Mouse (Mus musculus) stomach, postnatal 0 days (tissue): Measurements from ENCODE around the gene Fry.

Source experiments
- CTCF ChIP-seq: IDR thresholded peaks from 2 replicates; pipeline ENCODE4 v1.5.1; 2016; ENCODE audit warnings: antibody characterized with exemption, low read depth, mild to moderate bottlenecking, moderate library complexity
- EP300 ChIP-seq: optimal IDR thresholded peaks from 2 replicates; pipeline ENCODE3; 2016; ENCODE audit warnings: antibody characterized with exemption

- TF ChIP-seq CTCF (no peak), EP300 (no peak)
Observed at GRCm38 (mm10) chr5:150291216-150291615, 172.8 kb downstream of the Fry start.
